Mouse (Mus musculus) stomach, postnatal 0 days (tissue): ENCODE measurements around the gene Rtn4ip1.

Experiments
- CTCF ChIP-seq: IDR thresholded peaks from 2 replicates; pipeline ENCODE4 v1.5.1; 2016; ENCODE audit warnings: antibody characterized with exemption, low read depth, mild to moderate bottlenecking, moderate library complexity
- EP300 ChIP-seq: optimal IDR thresholded peaks from 2 replicates; pipeline ENCODE3; 2016; ENCODE audit warnings: antibody characterized with exemption

- TF ChIP-seq CTCF (no peak), EP300 (no peak)
These were observed 26.1 kb downstream of the Rtn4ip1 start for GRCm38 (mm10) chr10:43927736-43928135.
